24 mouse cellular contexts compared by ENCODE assay signal in genomic region chr9:64990291-64990690, GRCm38 (mm10). TPM values are rescaled to one million over a fixed set of nuclear protein-coding genes. Genes with fewer than 3 reads are reported as not detected.
"Had no signal": no experiment of that assay in that cellular context is flagged by ENCODE, and none has a peak within 500 bp of the region (broad histone marks: within the 10 kb centered on the region; RNA-seq: fewer than 3 reads in every experiment).

No protein-coding gene starts in this region.

- H3K4me3 ChIP-seq: midbrain, embryonic 10.5 days; midbrain, embryonic 12.5 days; myocyte; neural tube, embryonic 13.5 days; neural tube, embryonic 15.5 days had no signal

- H3K27ac ChIP-seq: midbrain, embryonic 10.5 days; midbrain, embryonic 12.5 days; neural tube, embryonic 13.5 days; neural tube, embryonic 15.5 days had no signal

- H3K9me3 ChIP-seq: midbrain, embryonic 10.5 days; midbrain, embryonic 12.5 days; neural tube, embryonic 13.5 days; neural tube, embryonic 15.5 days had no signal

- H3K9ac ChIP-seq: lung, embryonic 14.5 days; midbrain, embryonic 12.5 days; neural tube, embryonic 13.5 days; neural tube, embryonic 15.5 days had no signal

- H3K4me1 ChIP-seq: midbrain, embryonic 10.5 days; midbrain, embryonic 12.5 days; neural tube, embryonic 13.5 days; neural tube, embryonic 15.5 days had no signal

- H3K27me3 ChIP-seq: midbrain, embryonic 12.5 days; neural tube, embryonic 13.5 days; neural tube, embryonic 15.5 days had no signal

- ATAC-seq: midbrain, embryonic 16.5 days had no signal

- H3K4me2 ChIP-seq: lung, embryonic 14.5 days; midbrain, embryonic 12.5 days; neural tube, embryonic 13.5 days; neural tube, embryonic 15.5 days had no signal

- DNase-seq: lung, adult 18-20 months; lung, embryonic 14.5 days; lung, postnatal 10 days; lung, postnatal 4 days; midbrain, embryonic 14.5 days; retina, postnatal 1 day; right cerebral cortex, adult 18-20 months; right cerebral cortex, postnatal 25 days; right cerebral cortex, postnatal 4 days; spleen, adult 18-20 months; thymus, adult 2 months; thymus, postnatal 25 days; thymus, postnatal 4 days had no signal

RNA-seq across cellular contexts. Expression of gene Slc24a1, which starts 38.9 kb away (rescaled TPM):
- total RNA-seq: megakaryocyte, adult 5-6 weeks; megakaryocyte-erythroid progenitor cell, adult 5-6 weeks had no signal
- polyA plus RNA-seq: midbrain, embryonic 12.5 days; neural tube, embryonic 11.5 days; small intestine, adult 2 months; stomach, embryonic 14.5 days had no signal
